Mouse (Mus musculus) embryonic facial prominence, embryonic 12.5 days (tissue): ENCODE results near the gene Cts7. TPM values are rescaled to one million over a fixed set of nuclear protein-coding genes. Genes with fewer than 3 reads are reported as not detected.

Experiments used
- ATAC-seq: fragments of 200-750 bp; cut with Nextera tagmentation; 2 replicates; pipeline ENCODE4 v1.8.0; 2017; ENCODE audit not compliant: insufficient number of reproducible peaks, insufficient read depth, low FRiP score, low TSS enrichment
- H3K27ac ChIP-seq: fragments of 300-500 bp; sonication (generic); 2 replicates; pipeline ENCODE4 v1.5.1; 2016; ENCODE audit warnings: mild to moderate bottlenecking
- H3K27me3 ChIP-seq: fragments of 300-500 bp; sonication (generic); 2 replicates; pipeline ENCODE4 v1.6.1; 2016; ENCODE audit warnings: mild to moderate bottlenecking, moderate library complexity
- H3K36me3 ChIP-seq: fragments of 300-500 bp; sonication (generic); 2 replicates; pipeline ENCODE4 v1.6.1; 2016; ENCODE audit warnings: mild to moderate bottlenecking
- H3K4me1 ChIP-seq: fragments of 300-500 bp; sonication (generic); 2 replicates; pipeline ENCODE4 v1.6.1; 2016
- H3K4me2 ChIP-seq: fragments of 300-500 bp; sonication (generic); replicated peaks from 2 replicates; pipeline ENCODE4 v1.6.1; 2016; ENCODE audit warnings: mild to moderate bottlenecking, moderate library complexity
- H3K4me3 ChIP-seq: fragments of 300-500 bp; sonication (generic); 2 replicates; pipeline ENCODE4 v1.5.1; 2016; ENCODE audit warnings: mild to moderate bottlenecking
- H3K9ac ChIP-seq: fragments of 300-500 bp; sonication (generic); 2 replicates; pipeline ENCODE4 v1.6.1; 2016; ENCODE audit warnings: mild to moderate bottlenecking, moderate library complexity
- H3K9me3 ChIP-seq: fragments of 300-500 bp; sonication (generic); 2 replicates; pipeline ENCODE4 v1.6.1; 2016; ENCODE audit warnings: mild to moderate bottlenecking, moderate library complexity
- microRNA-seq: library from miRNA; unstranded; fragments of <30 nt; microRNA quantifications from one replicate; pipeline ENCODE4, GENCODE M21; 2017
- polyA plus RNA-seq: library from polyadenylated mRNA; unstranded; fragments of >200 nt; fragmentation: Nextera tagmentation; extraction: Ambion mirVana; gene quantifications from 2 replicates; pipeline ENCODE4 v1.2.1, GENCODE M21; 2016

The Cts7 gene
- polyA plus RNA-seq: not detected in 2 replicates

- no peak within 1 kb of the TSS for H3K9ac ChIP-seq
- ATAC-seq: no peak
- H3K4me2 ChIP-seq: no peak within 1 kb of the TSS
- no peak within 1 kb of the TSS for H3K4me3 ChIP-seq
- H3K36me3 ChIP-seq: no peaks in the 10 kb centered on the region
- no peaks in the 10 kb centered on the region for H3K27me3 ChIP-seq
- no peak within 1 kb of the TSS for H3K27ac ChIP-seq
- H3K4me1 ChIP-seq: no peaks in the 10 kb centered on the region
- H3K9me3 ChIP-seq: peaks cover 7% of the 10 kb centered on the region
Measured at GRCm38 (mm10) chr13:61358097-61358496, at the start of gene Cts7. Gene Cts7 (minus strand): TSS chr13:61358197.

Small RNA genes within 50 kb of the gene (microRNA-seq; reads per million reads assigned to microRNA genes)
- gene Gm27704: not detected

Other genes starting within 250 kb of the Cts7 start
- gene Ctsr, start 193.9 kb downstream of the Cts7 start, polyA plus RNA-seq: not detected in 2 replicates
- gene Cts6, start 154.8 kb downstream of the Cts7 start, polyA plus RNA-seq: not detected in 2 replicates
- not detected in 2 replicates for gene Cts8, start 102.8 kb downstream of the Cts7 start, polyA plus RNA-seq
- not detected in 2 replicates for gene Gm49398, start 69.4 kb downstream of the Cts7 start, polyA plus RNA-seq
- gene Ctsm, start 183.6 kb upstream of the Cts7 start, polyA plus RNA-seq: not detected in 2 replicates
- not detected in 2 replicates for gene Gm49352, start 210.0 kb upstream of the Cts7 start, polyA plus RNA-seq
- gene Cts3, start 211.9 kb upstream of the Cts7 start, polyA plus RNA-seq: not detected in 2 replicates